Mouse (Mus musculus) adrenal gland, adult 18-20 months (tissue): ENCODE data around the gene Cav2. TPM values are rescaled to one million over a fixed set of nuclear protein-coding genes. Genes with fewer than 3 reads are reported as not detected.

ENCODE experiments used
- DNase-seq, 2 experiments: peaks; one replicate each; pipeline ENCODE4 v3.0.0; 2021 to 2022; ENCODE audit warnings: low spot score in 2 of 2
- long read RNA-seq, 2 experiments: library from polyadenylated mRNA; stranded (forward); transcript quantifications; one replicate each; pipeline ENCODE4 v2.0.0; 2021
- total RNA-seq, 2 experiments: library from RNA; stranded (reverse); gene quantifications; 1 replicate in 1 of 2; 2 replicates in 1 of 2; pipeline ENCODE4 v1.2.3; 2021

Cav2 gene
- 10 to 100 TPM; 24.5 to 87.0 TPM for total RNA-seq
- long read RNA-seq, experiment 1, transcript Cav2-201 (3 exons, 2,733 nt) = major isoform, 158 of 161 reads
- long read RNA-seq, experiment 1, partial matches to known transcripts = 3 of 161 reads
- long read RNA-seq, experiment 1, other reads (novel, unspliced or antisense) = 0 of 161 reads
- long read RNA-seq, experiment 2, transcript Cav2-201 (3 exons, 2,733 nt) = major isoform, 129 of 136 reads
- long read RNA-seq, experiment 2, partial matches to known transcripts = 4 of 136 reads
- long read RNA-seq, experiment 2, other reads (novel, unspliced or antisense) = 2 of 136 reads

- DNase-seq = peak; percentile 87
Observed at GRCm38 (mm10) chr6:17280939-17281756, at the start of gene Cav2. TSS of gene Cav2 (plus strand) at chr6:17281185.

- no peak for DNase-seq
Observed at GRCm38 (mm10) chr6:17239693-17240092, 41.3 kb upstream of the Cav2 start.

DNA sequence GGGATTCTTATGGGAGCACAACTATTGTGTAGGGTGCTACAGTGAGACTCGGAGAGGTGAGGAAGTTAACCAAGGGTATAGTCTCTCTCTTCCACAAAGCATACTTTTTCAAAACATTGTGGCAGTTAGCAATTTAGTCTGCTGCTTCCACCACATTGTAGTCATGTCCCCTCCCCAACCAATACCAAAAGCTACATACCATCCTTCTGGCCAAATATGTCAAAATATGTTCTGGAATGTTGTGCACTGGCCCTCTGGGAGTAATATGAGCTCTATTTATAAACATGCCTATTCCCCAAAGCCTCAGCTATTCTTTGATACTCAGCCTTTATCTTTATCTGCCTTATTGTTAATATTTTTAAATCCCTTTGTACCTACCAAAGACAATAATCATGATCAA, 40.0 kb upstream of the Cav2 start:
- no peak for DNase-seq

DNA sequence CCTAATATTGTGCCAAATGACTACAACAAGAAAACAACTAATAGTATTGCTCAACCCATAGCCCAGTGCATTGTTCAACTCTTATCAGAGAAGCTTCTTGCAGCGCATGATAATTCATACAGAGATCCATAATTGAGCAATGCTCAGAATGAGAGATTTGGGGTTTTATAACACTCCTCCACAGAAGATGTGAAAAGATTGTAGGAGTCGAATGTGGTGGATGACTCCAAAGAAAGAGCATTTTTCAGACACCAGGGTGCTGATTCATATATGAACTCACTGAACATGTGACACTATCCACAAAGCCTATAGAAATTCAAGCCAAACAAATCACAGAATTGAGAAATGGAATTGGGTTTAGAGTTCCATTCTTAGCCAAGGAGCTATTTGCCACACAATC, 34.0 kb upstream of the Cav2 start:
- no peak for DNase-seq

- no peak for DNase-seq
Observed at GRCm38 (mm10) chr6:17247673-17248072, 33.3 kb upstream of the Cav2 start.

- DNase-seq = no peak
Observed at GRCm38 (mm10) chr6:17248241-17248640, 32.7 kb upstream of the Cav2 start.

DNA sequence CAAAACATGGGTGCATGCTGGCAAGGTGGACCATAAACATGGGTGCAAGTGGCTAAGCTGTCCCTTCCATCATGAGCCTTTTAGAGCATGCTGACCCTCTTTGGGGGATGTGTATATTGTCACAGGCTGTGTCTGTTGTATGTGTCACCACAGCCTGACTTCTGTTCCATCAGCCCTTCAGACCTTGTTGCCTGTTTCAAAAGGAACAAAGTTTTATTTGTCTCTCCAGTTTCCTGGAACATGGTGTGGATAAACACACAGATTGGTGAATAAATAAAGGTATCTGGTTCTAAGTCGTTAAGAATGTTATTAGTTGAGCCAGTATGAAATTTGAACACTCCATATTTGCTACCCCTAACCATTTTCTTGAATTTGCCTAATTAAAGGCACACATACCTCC, 29.0 kb upstream of the Cav2 start:
- DNase-seq = no peak

DNA sequence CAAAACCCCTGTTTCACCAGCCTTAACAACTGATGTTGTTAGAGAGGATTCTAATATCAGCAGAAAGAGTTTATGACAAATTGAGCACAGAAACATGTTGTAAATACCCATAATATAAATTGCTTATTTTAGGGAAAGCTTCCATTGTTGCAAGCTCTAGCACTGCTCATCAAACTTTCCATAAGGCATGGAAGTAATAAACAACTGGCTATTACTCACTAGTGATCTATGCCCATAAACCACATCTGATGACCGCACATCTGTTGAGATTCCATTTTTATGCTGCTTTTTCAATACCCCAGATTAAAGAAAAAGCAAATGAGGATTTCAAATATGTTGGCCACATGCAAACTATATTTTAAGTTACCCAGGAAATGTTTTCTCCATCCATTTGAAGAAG, 22.8 kb upstream of the Cav2 start:
- no peak for DNase-seq

- no peak for DNase-seq
Observed at GRCm38 (mm10) chr6:17258911-17259310, 22.1 kb upstream of the Cav2 start.

GRCm38 (mm10) chr6:17262786-17263185, 18.2 kb upstream of the Cav2 start:
- no peak for DNase-seq

- no peak for DNase-seq
Observed at GRCm38 (mm10) chr6:17265043-17265442, 15.9 kb upstream of the Cav2 start.

GRCm38 (mm10) chr6:17266466-17266865, 14.5 kb upstream of the Cav2 start:
- no peak for DNase-seq

DNA sequence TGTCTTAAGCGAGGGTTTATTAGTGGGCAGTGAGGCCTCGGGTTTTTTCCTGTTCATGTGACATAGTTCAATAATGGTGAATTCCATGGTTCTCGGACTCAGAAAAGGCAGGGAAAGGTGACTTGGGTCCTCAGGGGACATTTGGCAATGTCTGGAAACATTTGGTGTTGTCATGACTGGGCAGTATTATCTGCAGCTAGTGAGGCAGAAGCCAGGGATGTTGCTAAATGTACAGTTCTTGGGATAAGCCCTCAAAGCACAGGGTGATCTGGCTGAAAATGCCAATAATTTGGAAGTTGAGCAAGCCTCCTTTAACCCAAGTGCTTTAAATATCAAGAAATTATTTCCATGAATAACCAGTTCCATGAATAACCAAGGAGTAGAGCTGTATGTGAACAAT, 2.6 kb upstream of the Cav2 start:
- DNase-seq = no peak

DNA sequence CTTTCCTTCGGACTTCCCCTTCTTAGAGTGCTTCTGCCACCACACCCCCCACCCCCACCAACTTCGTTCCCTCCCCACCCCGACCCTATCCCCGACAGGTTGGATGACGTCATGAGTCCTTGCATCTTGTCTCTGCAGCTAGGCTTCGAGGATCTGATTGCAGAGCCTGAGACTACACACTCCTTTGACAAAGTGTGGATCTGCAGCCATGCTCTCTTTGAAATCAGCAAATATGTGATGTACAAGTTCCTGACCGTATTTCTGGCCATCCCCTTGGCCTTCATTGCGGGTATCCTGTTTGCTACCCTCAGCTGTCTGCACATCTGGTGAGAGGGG, 740 bp downstream of the Cav2 start:
- peak; percentile 4 to 20 for DNase-seq

- DNase-seq = no peak
Observed at GRCm38 (mm10) chr6:17282159-17282558, 1.2 kb downstream of the Cav2 start.

DNA sequence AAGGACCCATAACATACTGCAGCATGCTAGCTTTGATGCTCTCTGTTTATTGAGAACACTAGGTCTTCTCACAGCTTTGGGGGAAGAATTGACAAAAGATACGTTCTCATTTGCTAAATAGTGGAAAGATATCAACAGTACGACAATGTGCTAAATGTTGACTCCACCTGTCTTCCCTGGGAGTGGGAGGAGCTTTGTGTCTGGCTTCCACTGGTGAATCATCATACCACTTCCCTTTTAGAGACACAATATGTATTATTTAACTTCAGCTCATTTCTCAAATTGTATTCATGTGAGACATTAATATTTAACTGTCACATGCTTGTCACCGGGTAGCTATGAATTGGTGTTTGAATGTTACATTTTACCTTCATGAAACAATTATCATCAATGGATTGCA, 2.8 kb downstream of the Cav2 start:
- no peak for DNase-seq

GRCm38 (mm10) chr6:17286381-17286780, 5.4 kb downstream of the Cav2 start:
- DNase-seq = no peak

- DNase-seq = no peak
Observed at GRCm38 (mm10) chr6:17295116-17295515, 14.1 kb downstream of the Cav2 start.

GRCm38 (mm10) chr6:17305954-17306601, 25.1 kb downstream of the Cav2 start, which contains the start of gene Cav1:
TSS of gene Cav1 (plus strand) at chr6:17306335.
- DNase-seq = peak; percentile 50 to 67

DNA sequence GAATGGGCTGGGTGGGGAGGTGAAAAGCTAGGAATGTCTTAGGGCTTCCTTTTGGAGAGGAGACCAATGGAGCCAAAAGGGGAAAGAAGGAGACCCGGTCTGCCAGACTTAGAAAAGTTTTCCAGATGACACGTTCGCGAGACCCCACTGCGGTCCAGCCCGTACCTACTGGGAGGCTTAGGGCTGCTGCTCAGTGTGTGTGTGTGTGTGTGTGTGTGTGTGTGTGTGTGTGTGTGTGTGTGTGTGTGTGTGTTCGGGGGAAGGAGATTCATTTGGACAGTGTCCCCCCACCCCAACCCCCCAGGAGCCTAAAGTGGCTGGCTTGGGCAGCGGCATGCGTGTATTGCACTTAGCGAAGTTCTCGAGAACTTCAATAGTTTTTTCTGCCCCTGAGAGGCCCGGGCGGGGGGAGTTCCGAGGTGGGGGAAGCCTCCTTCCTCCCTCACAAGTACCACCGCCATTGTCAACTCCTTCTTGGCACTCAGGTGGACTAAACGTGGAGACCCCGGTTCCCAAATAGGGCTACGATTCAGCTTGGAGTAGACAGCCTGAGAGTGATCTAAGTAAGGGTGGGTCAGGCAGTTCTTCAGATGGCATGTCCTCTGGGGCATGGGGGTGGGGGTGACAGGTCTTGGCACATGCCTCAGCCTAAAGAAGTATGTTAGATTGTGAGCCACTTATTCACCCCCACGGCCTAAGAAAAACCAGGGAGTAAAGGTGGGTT, 25.8 kb downstream of the Cav2 start:
- peak; percentile 6 to 22 for DNase-seq

- DNase-seq = peak; percentile 74 to 77
Observed at GRCm38 (mm10) chr6:17307461-17308115, 26.6 kb downstream of the Cav2 start.
